Mouse (Mus musculus): ENCODE results near the gene Pex12.

- TF ChIP-seq HCFC1 (IDR thresholded peaks at IDR 0.05; ENCODE audit: low read depth, low read length) (no peak), CTCF (IDR thresholded peaks at IDR 0.05 in 2 of 3, conservative IDR thresholded peaks at IDR 0.05 in 1 of 3; ENCODE audit: control insufficient read depth in 1 of 3, insufficient read depth in 1 of 3, low read depth in 2 of 3, low read length in 3 of 3, poor library complexity in 1 of 3, severe bottlenecking in 1 of 3) (no peak; a peak in 1 of 6 replicates), POLR2AphosphoS2 (IDR thresholded peaks at IDR 0.05; ENCODE audit: low read length) (no peak), SIN3A (IDR thresholded peaks at IDR 0.05; ENCODE audit: low read length) (no peak), MXI1 (IDR thresholded peaks at IDR 0.05; ENCODE audit: low read depth, low read length) (no peak), GABPA (IDR thresholded peaks at IDR 0.05; ENCODE audit: low read depth, low read length) (no peak)
Measured at GRCm38 (mm10) chr11:83289036-83289435, 13.3 kb downstream of the Pex12 start.
